In the genomic region with DNA sequence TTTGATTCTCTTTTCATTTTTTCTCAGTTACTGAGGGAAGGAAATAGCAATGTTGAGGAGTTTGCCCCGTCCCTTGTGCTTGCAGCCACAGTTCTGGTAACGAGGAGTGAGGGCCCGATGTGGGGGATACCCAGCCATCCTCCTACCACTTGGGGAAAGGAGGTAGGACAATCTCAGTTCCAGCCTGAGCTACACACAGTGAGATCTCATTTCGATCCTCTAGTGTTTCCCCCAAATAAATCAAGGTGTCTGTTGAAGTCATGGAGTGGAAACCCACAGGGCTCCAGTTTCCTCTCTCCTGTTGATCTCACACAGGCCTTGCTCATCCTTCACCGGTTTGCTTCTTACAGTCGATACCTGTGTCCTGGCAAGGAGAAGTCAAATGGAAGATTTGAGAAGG, we compare ENCODE assay signal across 33 mouse cellular contexts.
"Had no signal": no experiment of that assay in that cellular context is flagged by ENCODE, and none has a peak within 500 bp of the region (broad histone marks: within the 10 kb centered on the region; RNA-seq: fewer than 3 reads in every experiment).

No protein-coding gene starts in this region.

- H3K27me3 ChIP-seq: liver, embryonic 12.5 days; liver, embryonic 15.5 days; lung, embryonic 15.5 days; megakaryocyte, embryonic 14.5 days; midbrain, embryonic 12.5 days; midbrain, embryonic 15.5 days; neural tube, embryonic 12.5 days had no signal

- H3K9me3 ChIP-seq: limb, embryonic 10.5 days; limb, embryonic 12.5 days; limb, embryonic 13.5 days; limb, embryonic 15.5 days; liver, embryonic 12.5 days; liver, embryonic 13.5 days; liver, embryonic 15.5 days; lung, embryonic 15.5 days; megakaryocyte, embryonic 14.5 days; midbrain, embryonic 10.5 days; midbrain, embryonic 12.5 days; midbrain, embryonic 13.5 days; midbrain, embryonic 15.5 days; neural tube, embryonic 12.5 days; neural tube, embryonic 13.5 days had no signal

- H3K9ac ChIP-seq: limb, embryonic 12.5 days; limb, embryonic 13.5 days; limb, embryonic 15.5 days; liver, embryonic 12.5 days; liver, embryonic 13.5 days; liver, embryonic 14.5 days; liver, embryonic 15.5 days; liver, postnatal 0 days; lung, embryonic 14.5 days; lung, embryonic 15.5 days; midbrain, embryonic 12.5 days; midbrain, embryonic 13.5 days; midbrain, embryonic 15.5 days; neural tube, embryonic 12.5 days; neural tube, embryonic 13.5 days had no signal

- H3K4me2 ChIP-seq: limb, embryonic 12.5 days; limb, embryonic 13.5 days; limb, embryonic 15.5 days; liver, embryonic 11.5 days; liver, embryonic 12.5 days; liver, embryonic 13.5 days; liver, embryonic 15.5 days; lung, embryonic 14.5 days; lung, embryonic 15.5 days; midbrain, embryonic 11.5 days; midbrain, embryonic 12.5 days; midbrain, embryonic 13.5 days; midbrain, embryonic 15.5 days; neural tube, embryonic 12.5 days; neural tube, embryonic 13.5 days had no signal

- H3K4me1 ChIP-seq: lung, embryonic 15.5 days; neural tube, embryonic 12.5 days; neural tube, embryonic 13.5 days had no signal

- H3K4me3 ChIP-seq: limb, embryonic 10.5 days; limb, embryonic 12.5 days; limb, embryonic 13.5 days; limb, embryonic 15.5 days; liver, embryonic 12.5 days; liver, embryonic 13.5 days; liver, embryonic 15.5 days; lung, embryonic 15.5 days; megakaryocyte, embryonic 14.5 days; midbrain, embryonic 10.5 days; midbrain, embryonic 12.5 days; midbrain, embryonic 13.5 days; midbrain, embryonic 15.5 days; myocyte; neural tube, embryonic 12.5 days; neural tube, embryonic 13.5 days had no signal

- H3K27ac ChIP-seq: limb, embryonic 10.5 days; limb, embryonic 12.5 days; limb, embryonic 13.5 days; limb, embryonic 15.5 days; liver, embryonic 12.5 days; liver, embryonic 13.5 days; liver, embryonic 14.5 days; liver, embryonic 15.5 days; lung, embryonic 15.5 days; macrophage; midbrain, embryonic 10.5 days; midbrain, embryonic 12.5 days; midbrain, embryonic 13.5 days; midbrain, embryonic 15.5 days; neural tube, embryonic 12.5 days; neural tube, embryonic 13.5 days had no signal

- DNase-seq: left cerebral cortex, postnatal 4 days; liver; liver, embryonic 13.5 days; liver, postnatal 0 days; lung, adult 18-20 months; lung, adult 2 months; lung, embryonic 14.5 days; lung, postnatal 10 days; lung, postnatal 14 days; lung, postnatal 36 days; lung, postnatal 4 days; midbrain, embryonic 14.5 days had no signal

- ATAC-seq: liver, embryonic 12.5 days; liver, postnatal 0 days; lung, postnatal 0 days; midbrain, embryonic 13.5 days; midbrain, embryonic 15.5 days; midbrain, embryonic 16.5 days had no signal

- H3K36me3 ChIP-seq: limb, embryonic 10.5 days; limb, embryonic 12.5 days; limb, embryonic 13.5 days; limb, embryonic 15.5 days; liver, embryonic 12.5 days; liver, embryonic 13.5 days; liver, embryonic 15.5 days; lung, embryonic 15.5 days; midbrain, embryonic 10.5 days; midbrain, embryonic 12.5 days; midbrain, embryonic 13.5 days; midbrain, embryonic 15.5 days; neural tube, embryonic 12.5 days; neural tube, embryonic 13.5 days had no signal
